1 mouse cellular context compared by ENCODE assay signal in the genomic region with DNA sequence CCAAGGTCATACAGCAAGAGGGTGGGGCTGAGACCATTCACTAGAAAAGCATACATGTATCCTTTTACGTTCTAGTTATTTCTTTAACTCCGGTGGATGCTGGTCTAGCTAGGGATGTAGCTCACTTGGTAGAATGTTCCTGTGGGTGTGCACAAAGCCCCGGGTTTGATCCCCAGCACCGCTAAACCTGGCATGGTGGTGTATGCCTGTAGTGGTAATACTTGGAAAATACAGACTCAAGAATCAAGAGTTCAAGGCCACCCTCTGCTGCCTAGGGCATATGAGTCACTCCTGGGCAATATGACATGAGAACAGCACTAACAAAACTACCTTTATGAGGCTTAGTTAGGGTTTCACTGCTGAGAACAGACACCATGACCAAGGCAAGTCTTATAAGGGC.
TF ChIP-seq lines count a peak whose summit lies in the region.

No protein-coding gene starts in this region.

TF ChIP-seq in MEL, 35 proteins besides CTCF, POLR2A, EP300 and RAD21 (continued from another document):
- TF ChIP-seq ELF1 (IDR thresholded peaks at IDR 0.05; ENCODE audit: low read depth, low read length) (no peak), TBP (IDR thresholded peaks at IDR 0.05; ENCODE audit: low read depth, low read length) (no peak), MXI1 (IDR thresholded peaks at IDR 0.05; ENCODE audit: low read depth, low read length) (no peak), UBTF (IDR thresholded peaks at IDR 0.05; ENCODE audit: borderline replicate concordance, insufficient read depth, low read depth, low read length) (no peak), MAX (IDR thresholded peaks at IDR 0.05; ENCODE audit: low read length) (no peak), NRF1 (IDR thresholded peaks at IDR 0.05; ENCODE audit: insufficient read depth, low read depth, low read length, poor library complexity, severe bottlenecking) (no peak), POLR2AphosphoS2 (IDR thresholded peaks at IDR 0.05; ENCODE audit: low read length) (no peak)
